Mouse (Mus musculus) telencephalon, adult 2 months (tissue): Measurements from ENCODE around the gene Ensa.

ENCODE experiments used
- DNase-seq: peaks from one replicate; pipeline ENCODE4 v3.0.0-alpha.2; 2011; ENCODE audit warnings: low read depth, low spot score

Gene Ensa

DNA sequence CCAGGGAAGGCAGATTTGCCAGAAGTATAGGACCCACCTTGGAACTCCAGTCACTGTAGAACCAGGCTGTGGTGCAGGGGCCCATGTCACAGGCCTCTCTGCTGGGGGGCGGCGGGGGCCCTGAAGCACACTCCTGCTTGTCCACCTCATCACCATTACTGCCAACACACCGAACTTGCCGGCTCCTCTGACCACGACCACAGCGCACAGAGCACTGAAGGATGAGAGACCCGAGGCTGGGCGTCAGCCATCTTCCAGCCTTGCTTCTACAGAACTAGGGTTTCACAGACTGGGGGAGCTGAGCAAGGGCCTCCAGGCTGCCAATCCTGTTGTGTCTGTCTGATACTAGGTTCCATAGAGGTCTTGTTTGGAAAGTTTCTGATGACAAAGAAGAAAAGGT, 54.8 kb downstream of the Ensa start:
- no peak for DNase-seq

DNA sequence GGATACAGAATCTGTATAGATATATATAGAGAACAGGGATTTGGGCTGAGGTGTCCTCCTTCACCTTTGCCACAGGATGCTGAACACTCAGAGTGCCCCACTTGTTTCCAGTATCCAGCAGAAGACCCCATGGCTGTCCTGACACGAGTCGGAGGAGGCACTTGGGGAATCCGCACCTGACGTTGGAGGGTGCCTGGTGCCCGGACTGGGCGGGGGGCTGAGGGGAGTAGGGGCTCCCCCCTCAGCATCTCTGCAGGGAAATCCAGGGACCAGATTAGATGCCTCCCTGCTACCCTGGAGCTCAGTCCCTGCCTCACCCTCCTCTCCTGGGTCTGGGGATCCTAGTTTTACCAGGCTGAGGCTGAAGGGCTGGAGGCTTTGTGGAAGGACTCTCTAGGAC, 55.9 kb downstream of the Ensa start:
- no peak for DNase-seq

DNA sequence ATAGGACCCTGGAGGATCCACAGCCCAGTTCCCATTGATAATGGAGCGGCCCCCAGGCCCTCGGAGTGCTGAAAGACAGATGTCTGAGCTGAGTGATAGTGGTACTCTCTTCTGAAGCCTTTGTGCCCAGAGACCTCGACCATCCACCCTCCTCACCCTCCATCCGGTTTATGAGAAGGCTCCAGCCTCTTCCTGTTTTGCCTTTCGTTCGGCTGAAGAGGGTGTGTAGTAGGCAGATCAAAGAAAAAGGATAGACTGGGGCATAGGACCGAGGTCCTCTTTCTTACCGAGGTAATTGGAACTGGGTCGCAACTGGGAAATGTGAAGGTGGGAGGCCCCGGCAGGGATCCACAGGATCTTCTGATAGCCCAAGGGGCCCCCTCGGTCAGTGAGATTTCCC, 56.6 kb downstream of the Ensa start:
- no peak for DNase-seq
